Mouse (Mus musculus) stomach, postnatal 0 days (tissue): ENCODE results near the gene Abcg2.

Experiments
- CTCF ChIP-seq: IDR thresholded peaks from 2 replicates; pipeline ENCODE4 v1.5.1; 2016; ENCODE audit warnings: antibody characterized with exemption, low read depth, mild to moderate bottlenecking, moderate library complexity
- EP300 ChIP-seq: optimal IDR thresholded peaks from 2 replicates; pipeline ENCODE3; 2016; ENCODE audit warnings: antibody characterized with exemption

GRCm38 (mm10) chr6:58644586-58644985 is 60.3 kb downstream of the Abcg2 start:
- TF ChIP-seq CTCF: no peak
- TF ChIP-seq EP300: no peak
